Mouse (Mus musculus) MEL (cell line): ENCODE results near the gene Gast. TPM values are rescaled to one million over a fixed set of nuclear protein-coding genes. Genes with fewer than 3 reads are reported as not detected.

Experiments
- DNase-seq: peaks from one replicate; pipeline ENCODE4 v3.0.0; 2011; ENCODE audit warnings: low read depth, low spot score
- H3K27ac ChIP-seq: 2 replicates; pipeline ENCODE4 v1.5.1; 2012; ENCODE audit warnings: low read depth, mild to moderate bottlenecking, control low read depth, low read length, moderate library complexity; ENCODE audit not compliant: control insufficient read depth
- H3K27me3 ChIP-seq, 2 experiments: fragments of 150-350 bp in 1 of 2; sonication (generic) in 1 of 2; 2 replicates each; pipeline ENCODE4 v1.6.1; 2012; ENCODE audit warnings: low read length in 2 of 2, mild to moderate bottlenecking in 2 of 2, improper control_type of control experiment in 1 of 2, moderate library complexity in 1 of 2; ENCODE audit not compliant: insufficient read depth in 2 of 2, control insufficient read depth in 1 of 2
- H3K36me3 ChIP-seq, 2 experiments: 2 replicates each; pipeline ENCODE4 v1.6.1; 2012 to 2014; ENCODE audit warnings: low read length in 2 of 2, improper control_type of control experiment in 1 of 2, inconsistent platforms in 1 of 2, mild to moderate bottlenecking in 1 of 2; ENCODE audit not compliant: insufficient read depth in 2 of 2, control insufficient read depth in 1 of 2
- H3K4me1 ChIP-seq, 2 experiments: fragments of 150-350 bp in 1 of 2; sonication (generic) in 1 of 2; 2 replicates each; pipeline ENCODE4 v1.6.1; 2012; ENCODE audit warnings: low read length in 2 of 2, improper control_type of control experiment in 1 of 2, mild to moderate bottlenecking in 1 of 2; ENCODE audit not compliant: insufficient read depth in 2 of 2, control insufficient read depth in 1 of 2
- H3K4me3 ChIP-seq, 2 experiments: fragments of 150-350 bp in 1 of 2; sonication (generic) in 1 of 2; 2 replicates each; pipeline ENCODE4 v1.5.1; 2012; ENCODE audit warnings: low read depth in 2 of 2, low read length in 2 of 2, mild to moderate bottlenecking in 2 of 2, moderate library complexity in 2 of 2, control low read depth in 1 of 2, improper control_type of control experiment in 1 of 2; ENCODE audit not compliant: control insufficient read depth in 1 of 2, insufficient read depth in 1 of 2
- H3K79me2 ChIP-seq: 2 replicates; pipeline ENCODE4 v1.6.1; 2012; ENCODE audit warnings: mild to moderate bottlenecking, low read length, moderate library complexity; ENCODE audit not compliant: control insufficient read depth, poor library complexity, insufficient read depth
- H3K9ac ChIP-seq: 2 replicates; pipeline ENCODE4 v1.6.1; 2012; ENCODE audit warnings: low read depth, mild to moderate bottlenecking, control low read depth, low read length, moderate library complexity; ENCODE audit not compliant: control insufficient read depth, poor library complexity, severe bottlenecking
- H3K9me3 ChIP-seq: fragments of 150-350 bp; sonication (generic); replicated peaks from 2 replicates; pipeline ENCODE4 v1.6.1; 2012; ENCODE audit warnings: mild to moderate bottlenecking, low read length, improper control_type of control experiment, moderate library complexity; ENCODE audit not compliant: insufficient read depth
- BHLHE40 ChIP-seq: IDR thresholded peaks from 2 replicates; pipeline ENCODE4 v1.6.1; 2012; ENCODE audit warnings: low read depth, mild to moderate bottlenecking, inconsistent platforms, low read length, improper control_type of control experiment, borderline replicate concordance
- CHD1 ChIP-seq: IDR thresholded peaks from 2 replicates; pipeline ENCODE4 v1.6.1; 2012; ENCODE audit warnings: low read depth, mild to moderate bottlenecking, inconsistent platforms, low read length, improper control_type of control experiment
- E2F4 ChIP-seq: IDR thresholded peaks from 2 replicates; pipeline ENCODE4 v1.6.1; 2011; ENCODE audit warnings: low read depth, low read length, improper control_type of control experiment, borderline replicate concordance
- ELF1 ChIP-seq: IDR thresholded peaks from 2 replicates; pipeline ENCODE4 v1.6.1; 2014; ENCODE audit warnings: low read depth, mild to moderate bottlenecking, inconsistent platforms, low read length, improper control_type of control experiment, moderate library complexity
- ETS1 ChIP-seq: IDR thresholded peaks from 2 replicates; pipeline ENCODE4 v1.6.1; 2012; ENCODE audit warnings: low read depth, mild to moderate bottlenecking, inconsistent platforms, low read length, improper control_type of control experiment, moderate library complexity
- GABPA ChIP-seq: IDR thresholded peaks from 2 replicates; pipeline ENCODE4 v1.6.1; 2012; ENCODE audit warnings: low read depth, mild to moderate bottlenecking, inconsistent platforms, low read length, improper control_type of control experiment, moderate library complexity
- GATA1 ChIP-seq: IDR thresholded peaks from 2 replicates; pipeline ENCODE4 v1.6.1; 2011; ENCODE audit warnings: low read depth, low read length, improper control_type of control experiment
- HCFC1 ChIP-seq: IDR thresholded peaks from 2 replicates; pipeline ENCODE4 v1.6.1; 2012; ENCODE audit warnings: low read depth, mild to moderate bottlenecking, inconsistent platforms, low read length, improper control_type of control experiment, moderate library complexity
- MAZ ChIP-seq: IDR thresholded peaks from 2 replicates; pipeline ENCODE4 v1.6.1; 2012; ENCODE audit warnings: low read depth, mild to moderate bottlenecking, inconsistent platforms, low read length, improper control_type of control experiment
- MXI1 ChIP-seq: IDR thresholded peaks from 2 replicates; pipeline ENCODE4 v1.6.1; 2011; ENCODE audit warnings: mild to moderate bottlenecking, low read depth, low read length, improper control_type of control experiment
- MYC ChIP-seq: IDR thresholded peaks from 2 replicates; pipeline ENCODE4 v1.6.1; 2011; ENCODE audit warnings: low read depth, mild to moderate bottlenecking, low read length, improper control_type of control experiment, moderate library complexity
- NELFE ChIP-seq: IDR thresholded peaks from 2 replicates; pipeline ENCODE4 v1.6.1; 2011; ENCODE audit warnings: low read depth, low read length, improper control_type of control experiment
- POLR2A ChIP-seq, 2 experiments: IDR thresholded peaks; 2 replicates each; pipeline ENCODE4 v1.6.1; 2011 to 2012; ENCODE audit warnings: low read length in 2 of 2, mild to moderate bottlenecking in 2 of 2, control low read depth in 1 of 2, improper control_type of control experiment in 1 of 2, low read depth in 1 of 2, moderate library complexity in 1 of 2; ENCODE audit not compliant: control insufficient read depth in 1 of 2, insufficient read depth in 1 of 2, poor library complexity in 1 of 2
- POLR2AphosphoS2 ChIP-seq: IDR thresholded peaks from 2 replicates; pipeline ENCODE4 v1.6.1; 2011; ENCODE audit warnings: low read length, improper control_type of control experiment
- RCOR1 ChIP-seq: IDR thresholded peaks from 2 replicates; pipeline ENCODE4 v1.6.1; 2012; ENCODE audit warnings: low read depth, mild to moderate bottlenecking, inconsistent platforms, low read length, improper control_type of control experiment
- SIN3A ChIP-seq: IDR thresholded peaks from 2 replicates; pipeline ENCODE4 v1.6.1; 2012; ENCODE audit warnings: low read length, improper control_type of control experiment, inconsistent platforms
- SMC3 ChIP-seq: IDR thresholded peaks from 2 replicates; pipeline ENCODE4 v1.6.1; 2011; ENCODE audit warnings: low read depth, low read length, improper control_type of control experiment
- TAL1 ChIP-seq: IDR thresholded peaks from 2 replicates; pipeline ENCODE4 v1.6.1; 2012; ENCODE audit warnings: mild to moderate bottlenecking, inconsistent platforms, low read length, moderate library complexity, mixed read lengths
- USF2 ChIP-seq, 2 experiments: IDR thresholded peaks; 2 replicates each; pipeline ENCODE4 v1.6.1; 2011 to 2012; ENCODE audit warnings: improper control_type of control experiment in 2 of 2, low read length in 2 of 2, borderline replicate concordance in 1 of 2, inconsistent platforms in 1 of 2, low read depth in 1 of 2, mild to moderate bottlenecking in 1 of 2; ENCODE audit not compliant: insufficient read depth in 1 of 2
- ZC3H11A ChIP-seq: IDR thresholded peaks from 2 replicates; pipeline ENCODE4 v1.6.1; 2012; ENCODE audit warnings: low read depth, mild to moderate bottlenecking, inconsistent platforms, low read length, improper control_type of control experiment
- ZKSCAN1 ChIP-seq: IDR thresholded peaks from 2 replicates; pipeline ENCODE4 v1.6.1; 2012; ENCODE audit warnings: low read depth, mild to moderate bottlenecking, inconsistent platforms, low read length, improper control_type of control experiment, moderate library complexity
- ZNF384 ChIP-seq: IDR thresholded peaks from 2 replicates; pipeline ENCODE4 v1.6.1; 2012; ENCODE audit warnings: low read depth, mild to moderate bottlenecking, inconsistent platforms, low read length, improper control_type of control experiment
- polyA plus RNA-seq, 2 experiments: library from polyadenylated mRNA; stranded (reverse) in 1 of 2; unstranded in 1 of 2; fragments of >175 nt in 1 of 2; fragments of >200 nt in 1 of 2; gene quantifications; 2 replicates each; pipeline versions ENCODE4 v1.2.1 to v1.2.4; 2012; ENCODE audit warnings: low replicate concordance in 2 of 2, low read depth in 1 of 2; ENCODE audit not compliant: insufficient read length in 2 of 2, insufficient read depth in 1 of 2, missing spikeins in 1 of 2
- total RNA-seq: library from RNA; depleted of rRNA; stranded (reverse); fragments of 300-350 nt; gene quantifications from 2 replicates; pipeline ENCODE4 v1.2.3, GENCODE M21; 2012

The Gast gene
- total and polyA plus RNA-seq, 3 experiments = not detected

GRCm38 (mm10) chr11:100325062-100325629 is 9.1 kb upstream of the Gast start:
- TF ChIP-seq SIN3A (peak; percentile 50; the same call in 1 of the 2 replicates), ZKSCAN1 (no peak), GATA1 (peak; percentile 53), MXI1 (peak; percentile 49; the same call in 1 of the 2 replicates), NELFE (0 out of 2 replicates have a peak, but pooled peaks have one; percentile 24), POLR2A (IDR thresholded peaks at IDR 0.05; ENCODE audit: control insufficient read depth in 1 of 2, insufficient read depth in 1 of 2, low read depth in 1 of 2, low read length in 2 of 2, poor library complexity in 1 of 2) (no peak), ETS1 (peak; percentile 39), BHLHE40 (peak; percentile 64; the same call in 1 of the 2 replicates), GABPA (0 out of 2 replicates have a peak, but pooled peaks have one; percentile 18), MYC (0 out of 2 replicates have a peak, but pooled peaks have one; percentile 37), USF2 (IDR thresholded peaks at IDR 0.05; ENCODE audit: borderline replicate concordance in 1 of 2, insufficient read depth in 1 of 2, low read depth in 1 of 2, low read length in 2 of 2) (no peak), ELF1 (peak; percentile 35; the same call in 1 of the 2 replicates), MAZ (no peak), HCFC1 (peak; percentile 48; the same call in 1 of the 2 replicates)
- H3K4me1 ChIP-seq = peaks cover 6 to 13% of the 10 kb centered on the region in 2 experiments
- H3K36me3 ChIP-seq = peaks cover 10 to 20% of the 10 kb centered on the region in 2 experiments
- H3K27ac ChIP-seq = peak overlapping the region; percentile 17; the same call in 1 of the 2 replicates
- no peaks in the 10 kb centered on the region for H3K27me3 ChIP-seq
- H3K4me3 ChIP-seq = no peak overlapping the region
- DNase-seq = peak; percentile 78
- H3K9me3 ChIP-seq = no peaks in the 10 kb centered on the region
- H3K9ac ChIP-seq = peak overlapping the region; percentile 10; the same call in 1 of the 2 replicates
- peaks cover 13% of the 10 kb centered on the region for H3K79me2 ChIP-seq

DNA sequence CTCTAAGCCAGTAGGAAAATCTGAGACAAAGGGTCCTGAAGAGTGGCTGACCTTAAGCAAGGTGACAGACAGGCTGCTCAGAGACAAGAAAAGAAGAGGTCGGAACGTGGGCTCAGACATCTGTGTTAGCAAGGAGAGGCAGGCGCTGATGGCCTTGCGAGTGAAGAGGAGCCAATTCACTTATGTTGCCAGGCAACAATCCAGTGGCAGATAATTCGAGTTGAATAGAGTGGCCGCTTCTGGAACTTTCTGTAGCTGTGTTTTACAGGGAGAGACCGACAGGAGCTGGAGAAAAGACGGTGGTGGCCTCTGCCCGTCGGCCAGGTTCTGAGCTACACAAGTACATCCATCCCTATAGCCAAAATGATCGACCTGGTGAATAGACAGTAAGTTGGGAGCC is 6.9 kb upstream of the Gast start:
- no peak for DNase-seq
- no peak for TF ChIP-seq E2F4
- no peak for TF ChIP-seq GATA1
- TF ChIP-seq POLR2AphosphoS2 = no peak
- no peak for TF ChIP-seq TAL1
- no peak for TF ChIP-seq CHD1
- no peak for TF ChIP-seq SIN3A
- TF ChIP-seq HCFC1 = no peak
- TF ChIP-seq GABPA = no peak
- TF ChIP-seq BHLHE40 = no peak
- no peak for TF ChIP-seq RCOR1
- no peak for TF ChIP-seq ETS1
- TF ChIP-seq NELFE = no peak
- no peak for TF ChIP-seq SMC3
- TF ChIP-seq ZC3H11A = no peak
- TF ChIP-seq ZNF384 = no peak
- TF ChIP-seq, all 39 proteins: peak for 0
- H3K27me3 ChIP-seq = no peaks in the 10 kb centered on the region

More for the DNA sequence above, 6.9 kb upstream of the Gast start:
- Histone ChIP-seq H3K9me3 (no peaks in the 10 kb centered on the region), H3K79me2 (no peaks in the 10 kb centered on the region), H3K4me3 (no peak overlapping the region), H3K9ac (no peak overlapping the region), H3K27ac (no peak overlapping the region), H3K4me1 (peaks cover 6% of the 10 kb centered on the region in 2 experiments), H3K36me3 (peaks cover 0 to 10% of the 10 kb centered on the region in 2 experiments; a peak in 2 of 4 replicates)
